Mouse (Mus musculus): ENCODE results near the gene Gsap. TPM values are rescaled to one million over a fixed set of nuclear protein-coding genes. Genes with fewer than 3 reads are reported as not detected.

Gene Gsap
- polyA plus RNA-seq, 1 experiment: 4.5 TPM

GRCm38 (mm10) chr5:21143032-21143431 is 43.0 kb upstream of the Gsap start:
- no peaks in the 10 kb centered on the region for H3K36me3 ChIP-seq (ENCODE audit: control insufficient read depth, insufficient read depth)
- H3K4me3 ChIP-seq (ENCODE audit: insufficient read depth, poor library complexity, severe bottlenecking): no peak overlapping the region
- H3K79me3 ChIP-seq (ENCODE audit: low read depth): no peaks in the 10 kb centered on the region
- H3K79me2 ChIP-seq (ENCODE audit: control insufficient read depth, insufficient read depth): no peaks in the 10 kb centered on the region
- TF ChIP-seq CEBPB (IDR thresholded peaks at IDR 0.05; ENCODE audit: low read depth): no peak
- H3ac ChIP-seq (ENCODE audit: control insufficient read depth, insufficient read length, low read depth): no peak overlapping the region
- no peaks in the 10 kb centered on the region for H3K27me3 ChIP-seq (ENCODE audit: control insufficient read depth, insufficient read depth, insufficient read length)

DNA sequence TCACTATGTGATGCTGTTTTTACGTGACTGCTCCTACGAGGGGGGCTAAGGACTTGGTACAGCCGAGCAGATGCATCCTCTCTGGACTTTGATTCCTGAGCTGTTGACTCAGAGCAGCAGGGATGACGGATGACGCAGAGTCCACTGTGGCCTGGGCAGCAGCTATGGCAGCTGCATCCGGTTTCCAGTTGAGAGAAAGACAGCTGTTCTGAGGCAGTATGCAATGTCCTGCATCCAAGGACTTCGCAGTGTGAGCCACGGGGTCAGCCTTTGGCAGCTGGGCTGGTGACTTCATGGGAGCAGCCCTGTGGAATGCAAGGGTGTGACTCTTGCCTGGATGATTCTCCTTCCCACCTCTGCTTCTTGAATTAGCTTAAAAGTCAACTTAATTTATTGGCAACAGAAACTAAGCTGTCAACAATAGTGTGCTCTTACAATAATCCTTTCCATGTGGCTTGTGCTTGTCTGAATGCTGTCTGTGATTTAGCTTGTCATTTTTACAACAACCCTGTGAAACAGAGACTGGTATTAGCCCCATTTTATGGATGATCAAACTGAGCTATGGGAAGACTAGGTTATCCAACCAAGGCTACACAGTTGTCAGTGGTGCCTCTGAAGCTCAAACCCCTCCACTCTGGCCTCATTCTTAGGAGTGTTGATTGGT is 41.4 kb upstream of the Gsap start:
- no peak overlapping the region for H3K4me3 ChIP-seq (ENCODE audit: insufficient read depth, poor library complexity, severe bottlenecking)
- TF ChIP-seq USF1 (IDR thresholded peaks at IDR 0.05; ENCODE audit: low read depth): peak; percentile 65
- TF ChIP-seq CEBPB (IDR thresholded peaks at IDR 0.05; ENCODE audit: low read depth): peak; percentile 70
- peak; percentile 43 for TF ChIP-seq FOSL1 (IDR thresholded peaks at IDR 0.05; ENCODE audit: insufficient read depth, low read length, poor library complexity, severe bottlenecking)
- no peak for TF ChIP-seq CTCF (IDR thresholded peaks at IDR 0.05; ENCODE audit: control insufficient read depth, insufficient read depth, insufficient read length)
- peak; percentile 89 for TF ChIP-seq MAX (IDR thresholded peaks at IDR 0.05)
- peak; percentile 100 for TF ChIP-seq MYOD1 (IDR thresholded peaks at IDR 0.05; ENCODE audit: control insufficient read depth, insufficient read length, low read depth)
- TF ChIP-seq MYOG (IDR thresholded peaks at IDR 0.05; ENCODE audit: control insufficient read depth, extremely low read depth, insufficient read length): no peak
- H3K79me2 ChIP-seq (ENCODE audit: control insufficient read depth, insufficient read depth): no peaks in the 10 kb centered on the region
- no peaks in the 10 kb centered on the region for H3K36me3 ChIP-seq (ENCODE audit: control insufficient read depth, insufficient read depth)
- no peak overlapping the region for H3ac ChIP-seq (ENCODE audit: control insufficient read depth, insufficient read length, low read depth)
- no peaks in the 10 kb centered on the region for H3K27me3 ChIP-seq (ENCODE audit: control insufficient read depth, insufficient read depth, insufficient read length)
- no peaks in the 10 kb centered on the region for H3K79me3 ChIP-seq (ENCODE audit: low read depth)

DNA sequence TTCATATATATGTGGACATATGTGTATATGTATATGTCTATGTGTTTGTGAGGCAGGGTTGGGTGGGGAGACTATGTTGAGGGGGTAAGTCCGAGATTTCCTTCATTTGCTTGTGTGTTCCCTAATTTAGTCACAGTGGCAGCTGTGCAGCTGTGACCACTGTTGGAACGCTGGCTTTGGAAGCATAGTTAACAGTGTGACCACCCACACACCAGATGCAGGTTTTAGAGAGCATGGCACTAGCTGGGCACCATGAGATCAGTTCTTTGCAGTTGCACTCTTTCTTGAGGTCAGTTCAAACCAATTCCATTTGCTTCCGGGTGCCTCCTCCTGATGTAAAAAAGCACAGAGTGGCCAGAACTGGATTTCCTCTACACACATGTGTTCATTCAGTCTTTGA is 37.7 kb upstream of the Gsap start:
- H3K27me3 ChIP-seq (ENCODE audit: control insufficient read depth, insufficient read depth, insufficient read length): no peaks in the 10 kb centered on the region
- no peaks in the 10 kb centered on the region for H3K79me2 ChIP-seq (ENCODE audit: control insufficient read depth, insufficient read depth)
- no peaks in the 10 kb centered on the region for H3K36me3 ChIP-seq (ENCODE audit: control insufficient read depth, insufficient read depth)
- H3K79me3 ChIP-seq (ENCODE audit: low read depth): no peaks in the 10 kb centered on the region
- H3ac ChIP-seq (ENCODE audit: control insufficient read depth, insufficient read length, low read depth): no peak overlapping the region
- no peak overlapping the region for H3K4me3 ChIP-seq (ENCODE audit: insufficient read depth, poor library complexity, severe bottlenecking)
- TF ChIP-seq MYOD1 (IDR thresholded peaks at IDR 0.05; ENCODE audit: control insufficient read depth, insufficient read length, low read depth) (no peak), USF1 (IDR thresholded peaks at IDR 0.05; ENCODE audit: low read depth) (no peak), MYOG (IDR thresholded peaks at IDR 0.05; ENCODE audit: control insufficient read depth, extremely low read depth, insufficient read length) (no peak), CTCF (IDR thresholded peaks at IDR 0.05; ENCODE audit: control insufficient read depth, insufficient read depth, insufficient read length) (no peak), FOSL1 (IDR thresholded peaks at IDR 0.05; ENCODE audit: insufficient read depth, low read length, poor library complexity, severe bottlenecking) (no peak), CEBPB (IDR thresholded peaks at IDR 0.05; ENCODE audit: low read depth) (no peak), MAX (IDR thresholded peaks at IDR 0.05) (no peak)

- Histone ChIP-seq H3K27me3 (ENCODE audit: control insufficient read depth, insufficient read depth, insufficient read length) (no peaks in the 10 kb centered on the region), H3K4me3 (ENCODE audit: insufficient read depth, poor library complexity, severe bottlenecking) (no peak overlapping the region), H3K79me3 (ENCODE audit: low read depth) (no peaks in the 10 kb centered on the region), H3ac (ENCODE audit: control insufficient read depth, insufficient read length, low read depth) (no peak overlapping the region), H3K79me2 (ENCODE audit: control insufficient read depth, insufficient read depth) (no peaks in the 10 kb centered on the region), H3K36me3 (ENCODE audit: control insufficient read depth, insufficient read depth) (no peaks in the 10 kb centered on the region)
- no peak for TF ChIP-seq MYOG (IDR thresholded peaks at IDR 0.05; ENCODE audit: control insufficient read depth, extremely low read depth, insufficient read length)
- no peak for TF ChIP-seq CEBPB (IDR thresholded peaks at IDR 0.05; ENCODE audit: low read depth)
- no peak for TF ChIP-seq MAX (IDR thresholded peaks at IDR 0.05)
- no peak for TF ChIP-seq FOSL1 (IDR thresholded peaks at IDR 0.05; ENCODE audit: insufficient read depth, low read length, poor library complexity, severe bottlenecking)
- TF ChIP-seq MYOD1 (IDR thresholded peaks at IDR 0.05; ENCODE audit: control insufficient read depth, insufficient read length, low read depth): no peak
- no peak for TF ChIP-seq CTCF (IDR thresholded peaks at IDR 0.05; ENCODE audit: control insufficient read depth, insufficient read depth, insufficient read length)
- no peak for TF ChIP-seq USF1 (IDR thresholded peaks at IDR 0.05; ENCODE audit: low read depth)
Observed at GRCm38 (mm10) chr5:21153672-21154071, 32.4 kb upstream of the Gsap start.

DNA sequence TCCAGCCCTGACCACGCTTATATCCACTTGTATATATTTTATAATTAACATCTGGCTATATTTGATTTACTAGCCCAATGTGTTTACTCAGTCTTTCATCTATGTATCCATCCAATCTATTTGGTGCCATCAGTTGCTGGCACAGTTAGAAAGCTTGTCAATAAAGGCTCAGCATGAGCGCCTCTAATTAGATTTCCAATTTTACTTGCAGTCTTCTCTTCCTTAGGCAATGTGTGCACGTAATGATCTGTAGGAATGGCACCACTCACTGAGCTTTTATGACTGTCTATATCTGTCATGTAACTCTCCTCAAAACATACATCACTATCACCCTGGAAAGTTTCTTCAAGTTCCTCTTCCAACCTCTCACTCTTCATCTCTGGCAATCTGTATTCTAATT is 29.3 kb upstream of the Gsap start:
- no peaks in the 10 kb centered on the region for H3K79me3 ChIP-seq (ENCODE audit: low read depth)
- H3K27me3 ChIP-seq (ENCODE audit: control insufficient read depth, insufficient read depth, insufficient read length): no peaks in the 10 kb centered on the region
- no peak overlapping the region for H3K4me3 ChIP-seq (ENCODE audit: insufficient read depth, poor library complexity, severe bottlenecking)
- H3ac ChIP-seq (ENCODE audit: control insufficient read depth, insufficient read length, low read depth): no peak overlapping the region
- H3K36me3 ChIP-seq (ENCODE audit: control insufficient read depth, insufficient read depth): no peaks in the 10 kb centered on the region
- H3K79me2 ChIP-seq (ENCODE audit: control insufficient read depth, insufficient read depth): no peaks in the 10 kb centered on the region
- TF ChIP-seq CTCF (IDR thresholded peaks at IDR 0.05; ENCODE audit: control insufficient read depth, insufficient read depth, insufficient read length) (no peak), CEBPB (IDR thresholded peaks at IDR 0.05; ENCODE audit: low read depth) (no peak), MYOD1 (IDR thresholded peaks at IDR 0.05; ENCODE audit: control insufficient read depth, insufficient read length, low read depth) (no peak), MAX (IDR thresholded peaks at IDR 0.05) (no peak), MYOG (IDR thresholded peaks at IDR 0.05; ENCODE audit: control insufficient read depth, extremely low read depth, insufficient read length) (no peak), FOSL1 (IDR thresholded peaks at IDR 0.05; ENCODE audit: insufficient read depth, low read length, poor library complexity, severe bottlenecking) (no peak), USF1 (IDR thresholded peaks at IDR 0.05; ENCODE audit: low read depth) (no peak)

DNA sequence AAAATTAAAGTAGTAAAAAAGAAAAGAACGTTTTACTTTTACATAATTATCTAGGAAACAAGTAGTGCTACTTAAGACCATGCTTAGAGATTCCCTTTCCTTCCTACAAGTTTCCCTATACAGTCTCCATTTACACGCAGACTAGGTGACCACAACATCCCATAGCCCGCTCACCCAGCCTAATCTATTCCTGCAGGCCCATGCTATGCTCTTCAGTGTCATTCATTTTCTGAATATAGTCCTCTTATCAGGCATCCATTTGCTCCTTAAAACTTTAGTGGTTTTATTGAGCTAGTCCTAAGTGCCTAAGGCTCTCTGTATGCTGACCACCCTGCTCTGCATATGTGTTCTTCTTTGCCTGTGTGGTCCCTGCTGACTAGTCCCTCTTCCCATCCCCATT is 26.5 kb upstream of the Gsap start:
- Histone ChIP-seq H3K4me3 (ENCODE audit: insufficient read depth, poor library complexity, severe bottlenecking) (no peak overlapping the region), H3ac (ENCODE audit: control insufficient read depth, insufficient read length, low read depth) (no peak overlapping the region), H3K27me3 (ENCODE audit: control insufficient read depth, insufficient read depth, insufficient read length) (no peaks in the 10 kb centered on the region), H3K79me2 (ENCODE audit: control insufficient read depth, insufficient read depth) (no peaks in the 10 kb centered on the region), H3K79me3 (ENCODE audit: low read depth) (no peaks in the 10 kb centered on the region), H3K36me3 (ENCODE audit: control insufficient read depth, insufficient read depth) (no peaks in the 10 kb centered on the region)
- TF ChIP-seq USF1 (IDR thresholded peaks at IDR 0.05; ENCODE audit: low read depth) (no peak), MYOG (IDR thresholded peaks at IDR 0.05; ENCODE audit: control insufficient read depth, extremely low read depth, insufficient read length) (no peak), FOSL1 (IDR thresholded peaks at IDR 0.05; ENCODE audit: insufficient read depth, low read length, poor library complexity, severe bottlenecking) (no peak), CEBPB (IDR thresholded peaks at IDR 0.05; ENCODE audit: low read depth) (no peak), MAX (IDR thresholded peaks at IDR 0.05) (no peak), CTCF (IDR thresholded peaks at IDR 0.05; ENCODE audit: control insufficient read depth, insufficient read depth, insufficient read length) (no peak), MYOD1 (IDR thresholded peaks at IDR 0.05; ENCODE audit: control insufficient read depth, insufficient read length, low read depth) (no peak)

Data from C2C12 (cell line).